Mouse (Mus musculus) erythroblast, embryonic 14.5 days (primary cell): ENCODE results near the gene Rab20.

Source experiments
- GATA1 ChIP-seq: IDR thresholded peaks from 2 replicates; pipeline ENCODE4 v1.6.1; 2012; ENCODE audit warnings: low read length, inconsistent platforms, mixed read lengths
- TAL1 ChIP-seq: IDR thresholded peaks from 3 replicates; pipeline ENCODE4 v1.6.1; 2012; ENCODE audit warnings: low read length, inconsistent platforms, mixed read lengths

- no peak for TF ChIP-seq TAL1
- TF ChIP-seq GATA1 = no peak
Measured at GRCm38 (mm10) chr8:11419645-11420044, 58.9 kb downstream of the Rab20 start.
